Mouse (Mus musculus): ENCODE measurements at regions not wholly inside any gene's neighbourhood (a gene's known extent, or its start where the extent isn't known, plus 50 kb on each side); places are given as distances from the start of the nearest gene placed in this dataset.

- DNase-seq (ENCODE audit: low read depth in 1 of 2, low spot score in 2 of 2) = no peak
- Histone ChIP-seq H3K4me1 (ENCODE audit: control insufficient read depth, insufficient read depth, insufficient read length) (peaks cover 12% of the 10 kb centered on the region), H3K4me3 (ENCODE audit: extremely low read depth, insufficient read depth, insufficient read length) (no peak overlapping the region), H3K27ac (ENCODE audit: insufficient read depth, low read length) (peak overlapping the region; percentile 61), H3K27me3 (ENCODE audit: control insufficient read depth, insufficient read depth, low read length) (no peaks in the 10 kb centered on the region), H3K36me3 (ENCODE audit: control insufficient read depth, insufficient read depth, low read length) (no peaks in the 10 kb centered on the region)
- TF ChIP-seq POLR2A (IDR thresholded peaks at IDR 0.05; ENCODE audit: low read depth, low read length) = no peak
- TF ChIP-seq CTCF (IDR thresholded peaks at IDR 0.05; ENCODE audit: extremely low read depth, insufficient read depth, insufficient read length, insufficient replicate concordance) = no peak
- WGBS = 32% methylated on average over 2 of the region's 2 CpGs
Observed at GRCm38 (mm10) chr17:51899376-51899775, 66.3 kb upstream of the Satb1 start.

DNA sequence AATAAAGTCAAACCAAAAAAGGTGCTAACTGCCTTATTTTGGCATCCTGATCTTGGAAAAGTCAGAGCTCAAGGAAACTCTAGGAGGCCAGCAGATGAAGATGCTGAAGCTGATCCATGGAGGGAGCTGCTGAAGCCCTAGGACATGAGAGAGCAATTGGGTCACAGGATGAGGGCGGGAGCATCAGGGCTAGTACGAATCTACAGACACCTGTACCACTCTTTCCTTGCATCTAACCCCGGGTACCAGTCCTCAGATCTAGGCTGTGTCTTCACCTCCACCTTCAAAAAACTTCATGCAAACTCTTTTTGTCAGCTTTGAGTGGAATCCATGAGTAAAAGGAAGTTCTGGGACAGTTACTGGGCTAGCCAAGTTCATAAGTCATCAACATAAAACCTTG lies 63.1 kb upstream of the Satb1 start:
- no peak for DNase-seq (ENCODE audit: low read depth in 1 of 2, low spot score in 2 of 2)
- Histone ChIP-seq H3K4me1 (ENCODE audit: control insufficient read depth, insufficient read depth, insufficient read length) (peaks cover 4% of the 10 kb centered on the region), H3K27ac (ENCODE audit: insufficient read depth, low read length) (no peak overlapping the region), H3K4me3 (ENCODE audit: extremely low read depth, insufficient read depth, insufficient read length) (no peak overlapping the region), H3K36me3 (ENCODE audit: control insufficient read depth, insufficient read depth, low read length) (no peaks in the 10 kb centered on the region), H3K27me3 (ENCODE audit: control insufficient read depth, insufficient read depth, low read length) (no peaks in the 10 kb centered on the region)
- TF ChIP-seq CTCF (IDR thresholded peaks at IDR 0.05; ENCODE audit: extremely low read depth, insufficient read depth, insufficient read length, insufficient replicate concordance) = no peak
- no peak for TF ChIP-seq POLR2A (IDR thresholded peaks at IDR 0.05; ENCODE audit: low read depth, low read length)
- WGBS = 80% methylated on average over 3 of the region's 3 CpGs

DNA sequence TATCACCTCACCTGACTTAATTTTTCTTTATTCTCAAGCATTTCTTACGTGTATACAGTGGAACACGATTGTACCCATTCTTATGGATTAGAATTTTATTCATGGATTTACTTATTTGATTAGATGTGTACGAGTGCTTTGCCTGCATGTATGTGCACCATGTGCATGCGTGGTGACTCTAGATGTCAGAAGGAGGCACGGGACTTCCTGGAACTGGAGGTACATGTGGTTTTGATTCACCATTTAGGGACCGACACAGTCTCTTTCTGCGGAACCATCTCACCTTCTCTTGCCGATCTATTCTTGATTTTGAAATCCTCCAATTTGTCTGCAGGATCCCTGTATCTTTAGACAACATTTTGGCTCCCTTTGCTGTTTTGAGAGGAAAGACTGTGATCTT lies 61.2 kb upstream of the Satb1 start:
- 78% methylated on average over 8 of the region's 8 CpGs for WGBS
- no peaks in the 10 kb centered on the region for H3K36me3 ChIP-seq (ENCODE audit: control insufficient read depth, insufficient read depth, low read length)
- peaks cover under 1% of the 10 kb centered on the region for H3K4me1 ChIP-seq (ENCODE audit: control insufficient read depth, insufficient read depth, insufficient read length)
- H3K27me3 ChIP-seq (ENCODE audit: control insufficient read depth, insufficient read depth, low read length) = no peaks in the 10 kb centered on the region
- TF ChIP-seq POLR2A (IDR thresholded peaks at IDR 0.05; ENCODE audit: low read depth, low read length) (no peak), CTCF (IDR thresholded peaks at IDR 0.05; ENCODE audit: extremely low read depth, insufficient read depth, insufficient read length, insufficient replicate concordance) (no peak)
- no peak overlapping the region for H3K27ac ChIP-seq (ENCODE audit: insufficient read depth, low read length)
- DNase-seq (ENCODE audit: low read depth in 1 of 2, low spot score in 2 of 2) = no peak
- no peak overlapping the region for H3K4me3 ChIP-seq (ENCODE audit: extremely low read depth, insufficient read depth, insufficient read length)

DNA sequence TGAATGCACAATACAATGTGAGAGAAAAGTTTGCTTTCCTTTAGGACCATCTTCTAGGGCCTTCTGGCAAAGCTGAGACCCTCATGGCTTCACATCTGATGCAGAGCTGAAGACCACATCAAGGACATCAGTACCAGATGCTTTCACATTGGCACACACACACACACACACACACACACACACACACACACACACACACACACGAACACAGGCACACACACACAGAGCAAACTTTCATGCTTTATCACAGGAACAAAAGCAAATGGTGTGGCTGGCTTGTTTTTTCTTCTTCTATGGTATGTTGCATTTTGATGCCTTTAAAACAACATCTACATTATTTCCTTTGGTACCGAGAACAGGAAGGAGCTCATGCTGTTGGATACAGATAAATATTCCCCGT lies 59.8 kb upstream of the Satb1 start:
- TF ChIP-seq CTCF (IDR thresholded peaks at IDR 0.05; ENCODE audit: extremely low read depth, insufficient read depth, insufficient read length, insufficient replicate concordance) = no peak
- TF ChIP-seq POLR2A (IDR thresholded peaks at IDR 0.05; ENCODE audit: low read depth, low read length) = no peak
- no peaks in the 10 kb centered on the region for H3K36me3 ChIP-seq (ENCODE audit: control insufficient read depth, insufficient read depth, low read length)
- DNase-seq (ENCODE audit: low read depth in 1 of 2, low spot score in 2 of 2) = no peak
- H3K27ac ChIP-seq (ENCODE audit: insufficient read depth, low read length) = peak overlapping the region; percentile 9
- no peaks in the 10 kb centered on the region for H3K4me1 ChIP-seq (ENCODE audit: control insufficient read depth, insufficient read depth, insufficient read length)
- H3K4me3 ChIP-seq (ENCODE audit: extremely low read depth, insufficient read depth, insufficient read length) = no peak overlapping the region
- H3K27me3 ChIP-seq (ENCODE audit: control insufficient read depth, insufficient read depth, low read length) = no peaks in the 10 kb centered on the region
- WGBS = 47% methylated on average over 3 of the region's 3 CpGs

GRCm38 (mm10) chr17:51892159-51892558 lies 59.1 kb upstream of the Satb1 start:
- WGBS = 80% methylated on average over 4 of the region's 4 CpGs
- Histone ChIP-seq H3K4me3 (ENCODE audit: extremely low read depth, insufficient read depth, insufficient read length) (no peak overlapping the region), H3K36me3 (ENCODE audit: control insufficient read depth, insufficient read depth, low read length) (no peaks in the 10 kb centered on the region), H3K4me1 (ENCODE audit: control insufficient read depth, insufficient read depth, insufficient read length) (no peaks in the 10 kb centered on the region), H3K27me3 (ENCODE audit: control insufficient read depth, insufficient read depth, low read length) (no peaks in the 10 kb centered on the region), H3K27ac (ENCODE audit: insufficient read depth, low read length) (peak overlapping the region; percentile 4; the same call in 1 of the 2 replicates)
- TF ChIP-seq CTCF (IDR thresholded peaks at IDR 0.05; ENCODE audit: extremely low read depth, insufficient read depth, insufficient read length, insufficient replicate concordance) = no peak
- no peak for TF ChIP-seq POLR2A (IDR thresholded peaks at IDR 0.05; ENCODE audit: low read depth, low read length)
- no peak for DNase-seq (ENCODE audit: low read depth in 1 of 2, low spot score in 2 of 2)
